In genomic region chr6:127454344-127454707, GRCm38 (mm10) we compare ENCODE assay signal across 8 mouse cellular contexts. TPM values are rescaled to one million over a fixed set of nuclear protein-coding genes. Genes with fewer than 3 reads are reported as not detected.
DNase-seq lines count a peak whose midpoint lies in the region; ATAC-seq lines count a peak whose summit lies in the region.

No protein-coding gene starts in this region.

- peak; percentile 45 for DNase-seq in heart, adult 11 months
- DNase-seq in heart, postnatal 4 days = no peak
- DNase-seq in 416B (ENCODE audit: low read depth) = peak; percentile 32
- DNase-seq in liver, embryonic 11.5 days (ENCODE audit: low spot score) = no peak
- DNase-seq in urinary bladder, postnatal 36 days (ENCODE audit: low spot score in 2 of 2) = no peak
- no peak for DNase-seq in frontal cortex, postnatal 36 days (ENCODE audit: low spot score in 2 of 2)
- no peak for DNase-seq in left cerebral cortex, postnatal 36 days (ENCODE audit: low spot score in 2 of 2)

- ATAC-seq in forebrain, embryonic 13.5 days = no peak
- no peak for ATAC-seq in liver, embryonic 11.5 days (replicated peaks; ENCODE audit: low FRiP score)

- H3K4me2 ChIP-seq in forebrain, embryonic 13.5 days = peak overlapping the region; percentile 61
- H3K4me2 ChIP-seq in liver, embryonic 11.5 days = peak overlapping the region; percentile 77

- H3K9ac ChIP-seq in forebrain, embryonic 13.5 days = peak overlapping the region; percentile 75
- H3K9ac ChIP-seq in liver, embryonic 11.5 days (ENCODE audit: low read depth, low read length) = peak overlapping the region; percentile 77

- peaks cover 41% of the 10 kb centered on the region for H3K4me1 ChIP-seq in forebrain, embryonic 13.5 days
- H3K4me1 ChIP-seq in liver, embryonic 11.5 days (replicated peaks; ENCODE audit: control insufficient read depth, insufficient read depth, low read length) = no peaks in the 10 kb centered on the region; the same call in 1 of the 2 replicates

- no peaks in the 10 kb centered on the region; the same call in 1 of the 2 replicates for H3K36me3 ChIP-seq in forebrain, embryonic 13.5 days (ENCODE audit: poor library complexity, severe bottlenecking)
- H3K36me3 ChIP-seq in liver, embryonic 11.5 days (ENCODE audit: control insufficient read depth, insufficient read depth, low read length) = no peaks in the 10 kb centered on the region

- peak overlapping the region; percentile 95; the same call in 1 of the 2 replicates for H3K27ac ChIP-seq in forebrain, embryonic 13.5 days
- peak overlapping the region; percentile 72; the same call in 1 of the 2 replicates for H3K27ac ChIP-seq in liver, embryonic 11.5 days (ENCODE audit: low read depth, low read length)

- H3K9me3 ChIP-seq in forebrain, embryonic 13.5 days (replicated peaks) = no peaks in the 10 kb centered on the region
- H3K9me3 ChIP-seq in liver, embryonic 11.5 days (ENCODE audit: control insufficient read depth, low read length) = no peaks in the 10 kb centered on the region

- no peaks in the 10 kb centered on the region for H3K27me3 ChIP-seq in forebrain, embryonic 13.5 days
- H3K27me3 ChIP-seq in liver, embryonic 11.5 days (replicated peaks; ENCODE audit: control insufficient read depth, insufficient read depth, low read length) = no peaks in the 10 kb centered on the region

- H3K4me3 ChIP-seq in forebrain, embryonic 13.5 days = peak overlapping the region; percentile 60
- peak overlapping the region; percentile 70 for H3K4me3 ChIP-seq in liver, embryonic 11.5 days (ENCODE audit: low read depth, low read length)

- intact Hi-C loops in left cerebral cortex, postnatal 36 days (cut with DNase I) = no loop called here

- 37% methylated on average over 10 of the region's 10 CpGs for WGBS in forebrain, embryonic 13.5 days
- 41% methylated on average over 10 of the region's 10 CpGs for WGBS in liver, embryonic 11.5 days

RNA-seq across cellular contexts. Expression of gene Parp11, which starts 7.7 kb away (rescaled TPM):
- total RNA-seq in heart, postnatal 4 days (2021) = 10 to 100 TPM; 13.7 to 18.5 TPM
- polyA plus RNA-seq in forebrain, embryonic 13.5 days (2015; fragmentation: Nextera tagmentation; extraction: Ambion mirVana) = 74.4 and 77.3 TPM in 2 replicates
- polyA plus RNA-seq in liver, embryonic 11.5 days (2014; fragmentation: Nextera tagmentation; extraction: Ambion mirVana) = 14.8 and 16.1 TPM in 2 replicates
- 10 to 100 TPM; 33.4 to 41.0 TPM for total RNA-seq in left cerebral cortex, postnatal 36 days (2021)

Comparison
In these comparisons a context has a peak if more than half of its experiments do, and no peak if none do; other contexts are left out.
1. DNase-seq: peak in heart, adult 11 months (single experiment) and 416B (single experiment); none in heart, postnatal 4 days (single experiment), liver, embryonic 11.5 days (single experiment), urinary bladder, postnatal 36 days (0 of 2), frontal cortex, postnatal 36 days (0 of 2) and left cerebral cortex, postnatal 36 days (0 of 2).